Mouse (Mus musculus): ENCODE measurements around the gene Lkaaear1. TPM values are rescaled to one million over a fixed set of nuclear protein-coding genes. Genes with fewer than 3 reads are reported as not detected.

The Lkaaear1 gene
- not detected for total RNA-seq (2023)

GRCm38 (mm10) chr2:181698241-181698640 lies at the start of gene Lkaaear1:
Gene Lkaaear1, minus strand, starts transcription at chr2:181698442.

GRCm38 (mm10) chr2:181714903-181715326 lies 16.7 kb upstream of the Lkaaear1 start, which contains the start of gene Oprl1:
Gene Oprl1, plus strand, starts transcription at chr2:181715016.

GRCm38 (mm10) chr2:181693339-181694280 lies 4.6 kb downstream of the Lkaaear1 start, which contains the start of gene Rgs19:
Gene Rgs19, minus strand, starts transcription at chr2:181693977.

GRCm38 (mm10) chr2:181679951-181680715 lies 18.1 kb downstream of the Lkaaear1 start, which contains the start of gene Tcea2:
Gene Tcea2, plus strand, starts transcription at chr2:181680310.

GRCm38 (mm10) chr2:181671326-181671725 lies 26.9 kb downstream of the Lkaaear1 start, which contains the start of gene Sox18:
Gene Sox18, minus strand, starts transcription at chr2:181671640.

GRCm38 (mm10) chr2:181656734-181657133 lies 41.5 kb downstream of the Lkaaear1 start, which contains the start of gene Gm29797:
Gene Gm29797, plus strand, starts transcription at chr2:181657034.

Other genes starting within 250 kb of the Lkaaear1 start
- gene Zbtb46, start 239.0 kb downstream of the Lkaaear1 start, total RNA-seq (2023), result 1 to 10 TPM; 1.6 to 2.0 TPM
- not detected for gene Abhd16b, start 205.2 kb downstream of the Lkaaear1 start, total RNA-seq (2023)
- 10 to 100 TPM; 57.1 to 59.7 TPM for gene Tpd52l2, start 201.3 kb downstream of the Lkaaear1 start, total RNA-seq (2023)
- gene Dnajc5, start 178.0 kb downstream of the Lkaaear1 start, total RNA-seq (2023), result 100 to 1,000 TPM; 109 to 117 TPM
- gene Uckl1, start 113.5 kb downstream of the Lkaaear1 start, total RNA-seq (2023), result 100 to 1,000 TPM in 1 of 2 experiments, 10 to 100 TPM in 1; 97.4 to 125 TPM
- 10 to 100 TPM; 35.1 to 37.0 TPM for gene Prpf6, start 106.6 kb downstream of the Lkaaear1 start, total RNA-seq (2023)
- 10 to 100 TPM; 10.1 to 15.1 TPM for gene Zfp512b, start 105.6 kb downstream of the Lkaaear1 start, total RNA-seq (2023)
- gene Samd10, start 99.2 kb downstream of the Lkaaear1 start, total RNA-seq (2023), result 10 to 100 TPM in 1 of 2 experiments, 1 to 10 TPM in 1; 8.4 to 10.1 TPM
- not detected for gene Gm29797, start 41.4 kb downstream of the Lkaaear1 start, total RNA-seq (2023)
- under 1 TPM in 1 of 2 experiments, not detected in 1; 0.42 TPM for gene Sox18, start 26.8 kb downstream of the Lkaaear1 start, total RNA-seq (2023)
- 10 to 100 TPM in 1 of 2 experiments, 1 to 10 TPM in 1; 7.9 to 12.8 TPM for gene Tcea2, start 18.1 kb downstream of the Lkaaear1 start, total RNA-seq (2023)
- gene Rgs19, start 4.5 kb downstream of the Lkaaear1 start, total RNA-seq (2023), result 100 to 1,000 TPM; 273 to 360 TPM
- under 1 TPM; 0.18 to 0.35 TPM for gene Oprl1, start 16.6 kb upstream of the Lkaaear1 start, total RNA-seq (2023)
- not detected for gene Myt1, start 64.9 kb upstream of the Lkaaear1 start, total RNA-seq (2023)
- gene Pcmtd2, start 139.4 kb upstream of the Lkaaear1 start, total RNA-seq (2023), result 10 to 100 TPM; 23.3 to 26.9 TPM
- gene Polr3k, start 165.9 kb upstream of the Lkaaear1 start, total RNA-seq (2023), result 10 to 100 TPM in 1 of 2 experiments, 1 to 10 TPM in 1; 8.0 to 10.1 TPM

Measured in neutrophil, adult 83 days (primary cell).